Mouse (Mus musculus) G1E-ER4 (cell line): ENCODE data around the gene Adarb1. TPM values are rescaled to one million over a fixed set of nuclear protein-coding genes. Genes with fewer than 3 reads are reported as not detected.

Experiments
- GATA1 ChIP-seq: IDR thresholded peaks from one replicate; pipeline ENCODE4 v1.8.0; 2012; ENCODE audit warnings: low read length, inconsistent platforms
- polyA plus RNA-seq: library from polyadenylated mRNA; stranded (reverse); fragments of >175 nt; gene quantifications from 2 replicates; pipeline ENCODE4 v1.2.3, GENCODE M21; 2012

The Adarb1 gene
- polyA plus RNA-seq, 1 experiment, result not detected

GRCm38 (mm10) chr10:77370129-77370528 is 47.9 kb downstream of the Adarb1 start:
- TF ChIP-seq GATA1, result no peak

GRCm38 (mm10) chr10:77367973-77368372 is 50.1 kb downstream of the Adarb1 start:
- TF ChIP-seq GATA1, result no peak

- TF ChIP-seq GATA1, result no peak
Observed at GRCm38 (mm10) chr10:77366959-77367358, 51.1 kb downstream of the Adarb1 start.

- no peak for TF ChIP-seq GATA1
Observed at GRCm38 (mm10) chr10:77365212-77365611, 52.9 kb downstream of the Adarb1 start.

- TF ChIP-seq GATA1, result no peak
Observed at GRCm38 (mm10) chr10:77360486-77360885, 57.6 kb downstream of the Adarb1 start.

- no peak for TF ChIP-seq GATA1
Observed at GRCm38 (mm10) chr10:77357957-77358356, 60.1 kb downstream of the Adarb1 start.

- no peak for TF ChIP-seq GATA1
Observed at GRCm38 (mm10) chr10:77353031-77353745, 64.9 kb downstream of the Adarb1 start.

GRCm38 (mm10) chr10:77342842-77343241 is 75.2 kb downstream of the Adarb1 start:
- no peak for TF ChIP-seq GATA1

- no peak for TF ChIP-seq GATA1
Observed at GRCm38 (mm10) chr10:77341711-77342110, 76.4 kb downstream of the Adarb1 start.

GRCm38 (mm10) chr10:77341059-77341458 is 77.0 kb downstream of the Adarb1 start:
- no peak for TF ChIP-seq GATA1

- TF ChIP-seq GATA1, result no peak
Observed at GRCm38 (mm10) chr10:77339871-77340341, 78.2 kb downstream of the Adarb1 start.

- TF ChIP-seq GATA1, result no peak
Observed at GRCm38 (mm10) chr10:77333518-77333917, 84.6 kb downstream of the Adarb1 start.

GRCm38 (mm10) chr10:77329446-77330094 is 88.5 kb downstream of the Adarb1 start:
- no peak for TF ChIP-seq GATA1

GRCm38 (mm10) chr10:77324716-77325115 is 93.4 kb downstream of the Adarb1 start:
- TF ChIP-seq GATA1, result no peak

- no peak for TF ChIP-seq GATA1
Observed at GRCm38 (mm10) chr10:77321611-77322010, 96.5 kb downstream of the Adarb1 start.

GRCm38 (mm10) chr10:77321001-77321400 is 97.1 kb downstream of the Adarb1 start:
- no peak for TF ChIP-seq GATA1

- no peak for TF ChIP-seq GATA1
Observed at GRCm38 (mm10) chr10:77315682-77316081, 102.4 kb downstream of the Adarb1 start.
